Mouse (Mus musculus): ENCODE measurements at regions not wholly inside any gene's neighbourhood (a gene's known extent, or its start where the extent isn't known, plus 50 kb on each side); places are given as distances from the start of the nearest gene placed in this dataset.

DNA sequence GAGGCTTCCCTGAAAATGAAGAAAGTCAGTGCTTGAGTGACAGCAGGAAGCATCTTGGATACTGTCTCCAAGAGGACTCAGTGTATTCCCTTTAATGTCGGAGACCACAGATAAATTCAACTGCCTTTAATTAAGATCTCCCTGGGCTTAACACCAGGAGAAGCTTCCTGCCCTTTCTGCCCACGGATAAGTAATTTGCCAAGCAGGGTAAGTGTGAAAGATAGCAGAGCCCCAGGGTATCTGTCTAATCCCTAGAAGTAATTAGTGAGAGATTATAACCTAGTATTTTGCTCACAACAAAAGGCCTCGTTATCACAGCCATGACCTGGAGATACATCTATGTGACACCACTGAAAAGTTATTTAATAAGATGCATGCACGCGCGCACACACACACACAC lies 232.1 kb upstream of the Slc16a7 start:
- no peak overlapping the region for H3K4me3 ChIP-seq
- H3K27ac ChIP-seq = no peak overlapping the region
- no peak for TF ChIP-seq CTCF (IDR thresholded peaks at IDR 0.05)
- no peak for DNase-seq
- intact Hi-C loops (cut with DNase I) = no loop called here

- Histone ChIP-seq H3K27ac (no peak overlapping the region), H3K4me3 (no peak overlapping the region)
- DNase-seq = no peak
- intact Hi-C loops (cut with DNase I) = no loop called here
- no peak for TF ChIP-seq CTCF (IDR thresholded peaks at IDR 0.05)
Measured at GRCm38 (mm10) chr10:125623836-125624235, 234.6 kb upstream of the Slc16a7 start.

DNA sequence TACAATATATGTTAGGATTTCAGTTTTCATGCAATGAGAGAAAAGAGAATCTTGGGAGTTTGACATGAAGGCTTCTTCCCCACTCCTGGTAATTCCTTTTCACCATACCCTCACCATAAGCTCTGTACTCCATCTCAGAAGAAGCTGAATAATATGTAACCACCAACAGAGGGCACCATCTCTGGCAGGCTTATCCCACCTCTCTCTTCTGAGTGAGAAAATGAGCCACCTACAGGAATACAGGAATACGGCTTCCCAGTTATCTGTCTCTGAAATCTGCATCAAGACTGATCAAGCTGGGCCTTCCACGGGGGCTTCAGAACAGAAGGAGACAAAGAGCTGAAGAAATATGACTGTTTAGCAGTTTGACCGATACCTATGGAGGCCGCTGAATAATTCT lies 278.6 kb upstream of the Slc16a7 start:
- TF ChIP-seq CTCF (IDR thresholded peaks at IDR 0.05) = no peak
- intact Hi-C loops (cut with DNase I) = no loop called here
- Histone ChIP-seq H3K27ac (no peak overlapping the region), H3K4me3 (no peak overlapping the region)
- DNase-seq = no peak

GRCm38 (mm10) chr10:125673637-125674036 lies 284.4 kb upstream of the Slc16a7 start:
- TF ChIP-seq CTCF (IDR thresholded peaks at IDR 0.05) = no peak
- no peak for DNase-seq
- Histone ChIP-seq H3K4me3 (no peak overlapping the region), H3K27ac (no peak overlapping the region)
- intact Hi-C loops (cut with DNase I) = no loop called here

GRCm38 (mm10) chr10:125679644-125680043 lies 286.3 kb upstream of the Lrig3 start:
- intact Hi-C loops (cut with DNase I) = no loop called here
- DNase-seq = no peak
- H3K4me3 ChIP-seq = no peak overlapping the region
- no peak for TF ChIP-seq CTCF (IDR thresholded peaks at IDR 0.05)
- H3K27ac ChIP-seq = no peak overlapping the region

GRCm38 (mm10) chr10:125685130-125685529 lies 280.8 kb upstream of the Lrig3 start:
- intact Hi-C loops (cut with DNase I) = no loop called here
- DNase-seq = no peak
- Histone ChIP-seq H3K27ac (no peak overlapping the region), H3K4me3 (no peak overlapping the region)
- no peak for TF ChIP-seq CTCF (IDR thresholded peaks at IDR 0.05)

- no peak for DNase-seq
- Histone ChIP-seq H3K27ac (no peak overlapping the region), H3K4me3 (no peak overlapping the region)
- TF ChIP-seq CTCF (IDR thresholded peaks at IDR 0.05) = no peak
- intact Hi-C loops (cut with DNase I) = no loop called here
Measured at GRCm38 (mm10) chr10:125693505-125693904, 272.5 kb upstream of the Lrig3 start.

GRCm38 (mm10) chr10:125696159-125696558 lies 269.8 kb upstream of the Lrig3 start:
- no peak overlapping the region for H3K27ac ChIP-seq
- no peak for TF ChIP-seq CTCF (IDR thresholded peaks at IDR 0.05)
- H3K4me3 ChIP-seq = no peak overlapping the region
- intact Hi-C loops (cut with DNase I) = no loop called here
- no peak for DNase-seq

DNA sequence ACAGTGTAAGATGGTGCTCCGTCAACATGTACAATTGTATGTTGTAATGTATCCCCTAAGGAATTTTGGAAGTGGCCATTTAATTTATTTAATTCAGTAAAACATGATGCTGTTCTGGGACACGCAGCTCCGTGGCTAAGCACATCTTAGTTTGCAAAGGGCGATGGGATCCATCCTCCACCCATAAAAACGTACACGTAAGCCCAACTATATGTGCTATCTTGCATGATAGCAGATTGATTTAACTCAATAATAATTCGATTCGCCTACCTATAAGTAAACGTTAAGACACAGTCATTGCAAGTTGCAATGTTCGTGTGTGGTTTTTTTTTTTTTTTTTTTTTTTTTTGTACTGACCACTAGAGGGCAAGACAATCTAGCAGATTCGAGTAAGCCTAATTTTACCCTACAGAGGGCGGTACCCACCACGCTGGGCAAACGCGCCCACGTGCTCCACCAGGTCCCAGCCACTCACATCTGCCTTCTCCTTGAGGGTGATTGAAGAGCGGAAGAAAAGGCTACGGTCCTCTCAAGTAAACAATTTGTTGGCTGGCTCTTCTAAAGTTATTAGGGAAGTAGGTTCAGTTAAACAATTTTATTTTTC lies 240.8 kb upstream of the Lrig3 start:
- DNase-seq = peak; percentile 60
- peak; percentile 68 for TF ChIP-seq CTCF (IDR thresholded peaks at IDR 0.05)
- H3K27ac ChIP-seq = no peak overlapping the region
- intact Hi-C loops (cut with DNase I) = loop anchor here (1.0 to 10.0 kb wide), 3 partner anchors 270 to 810 kb away; no protein-coding TSS in a partner anchor
- no peak overlapping the region; the same call in 1 of the 2 replicates for H3K4me3 ChIP-seq

GRCm38 (mm10) chr10:125725681-125726139 lies 240.3 kb upstream of the Lrig3 start:
- TF ChIP-seq CTCF (IDR thresholded peaks at IDR 0.05) = no peak
- Histone ChIP-seq H3K27ac (no peak overlapping the region), H3K4me3 (no peak overlapping the region; the same call in 1 of the 2 replicates)
- no peak for DNase-seq
- intact Hi-C loops (cut with DNase I) = loop anchor here (1.0 to 10.0 kb wide), 3 partner anchors 270 to 809 kb away; no protein-coding TSS in a partner anchor

- intact Hi-C loops (cut with DNase I) = loop anchor here (10.0 kb wide), 1 partner anchor 808 kb away; no protein-coding TSS in a partner anchor
- no peak for TF ChIP-seq CTCF (IDR thresholded peaks at IDR 0.05)
- DNase-seq = no peak
- no peak overlapping the region for H3K4me3 ChIP-seq
- H3K27ac ChIP-seq = no peak overlapping the region
Measured at GRCm38 (mm10) chr10:125726546-125726945, 239.4 kb upstream of the Lrig3 start.

- intact Hi-C loops (cut with DNase I) = no loop called here
- no peak for TF ChIP-seq CTCF (IDR thresholded peaks at IDR 0.05)
- no peak for DNase-seq
- Histone ChIP-seq H3K27ac (no peak overlapping the region), H3K4me3 (no peak overlapping the region)
Measured at GRCm38 (mm10) chr10:125735744-125736494, 230.0 kb upstream of the Lrig3 start.

DNA sequence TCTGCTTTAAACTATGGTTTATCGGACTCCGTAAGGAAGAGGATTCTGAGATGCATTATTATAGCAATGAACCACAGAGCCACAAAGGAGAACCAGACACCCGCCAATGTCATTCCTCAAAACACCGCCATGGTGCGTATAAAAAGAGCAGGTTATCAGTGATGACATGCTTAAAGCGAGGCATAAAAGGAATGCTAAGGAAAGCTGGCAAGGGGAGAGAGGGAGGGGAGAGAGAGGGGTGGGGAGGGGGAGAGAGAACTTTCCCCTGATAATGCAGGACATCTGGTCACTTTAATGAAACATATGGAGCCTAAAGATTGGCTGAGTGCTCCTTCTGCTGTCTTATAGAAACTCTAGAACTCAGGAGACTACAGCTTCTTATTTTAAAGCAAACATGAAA lies 222.8 kb upstream of the Lrig3 start:
- intact Hi-C loops (cut with DNase I) = no loop called here
- no peak for TF ChIP-seq CTCF (IDR thresholded peaks at IDR 0.05)
- H3K4me3 ChIP-seq = no peak overlapping the region
- no peak overlapping the region for H3K27ac ChIP-seq
- no peak for DNase-seq

Measured in gastrocnemius, adult 2 months (tissue).